13 mouse cellular contexts compared by ENCODE assay signal in the genomic region with DNA sequence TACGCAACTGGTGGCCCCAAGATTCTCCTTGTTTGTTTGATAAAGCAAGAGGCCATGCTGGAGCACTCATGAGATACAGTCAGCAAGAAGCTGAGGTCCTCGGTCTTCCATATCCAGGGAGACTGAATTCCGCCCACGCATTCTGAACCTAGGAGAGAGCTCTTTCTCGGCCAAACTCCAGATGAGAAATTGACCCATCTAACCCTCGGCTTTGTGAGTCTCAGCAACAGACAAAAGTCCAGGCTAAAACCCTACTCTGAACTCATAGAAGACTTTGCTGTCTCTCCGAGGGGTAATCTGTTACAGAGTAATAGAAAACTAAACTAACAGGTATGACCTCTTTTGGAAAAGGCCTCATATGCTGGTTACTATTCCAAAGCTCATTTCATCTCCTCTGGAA.
"Had no signal": no experiment of that assay in that cellular context is flagged by ENCODE, and none has a peak within 500 bp of the region (broad histone marks: within the 10 kb centered on the region; RNA-seq: fewer than 3 reads in every experiment).

No protein-coding gene starts in this region.

- DNase-seq: layer of hippocampus, postnatal 36 days; left cerebral cortex, postnatal 4 days; liver, embryonic 13.5 days; lung, adult 2 months; lung, postnatal 14 days; lung, postnatal 4 days; midbrain, embryonic 14.5 days; thymus, adult 18-20 months; thymus, postnatal 36 days had no signal

- H3K4me3 ChIP-seq: intestine, embryonic 15.5 days; left cerebral cortex, adult 2 months; limb, embryonic 12.5 days; limb, embryonic 15.5 days; liver, embryonic 13.5 days had no signal

- ATAC-seq: intestine, embryonic 15.5 days had no signal

- H3K36me3 ChIP-seq: intestine, embryonic 15.5 days; limb, embryonic 12.5 days; limb, embryonic 15.5 days; liver, embryonic 13.5 days had no signal

- H3K9me3 ChIP-seq: intestine, embryonic 15.5 days; limb, embryonic 12.5 days; limb, embryonic 15.5 days; liver, embryonic 13.5 days had no signal

- H3K27me3 ChIP-seq: intestine, embryonic 15.5 days; limb, embryonic 12.5 days; limb, embryonic 15.5 days had no signal
